Mouse (Mus musculus) erythroblast, embryonic 14.5 days (primary cell): ENCODE measurements around the gene Topors.

Source experiments
- GATA1 ChIP-seq: IDR thresholded peaks from 2 replicates; pipeline ENCODE4 v1.6.1; 2012; ENCODE audit warnings: low read length, inconsistent platforms, mixed read lengths
- TAL1 ChIP-seq: IDR thresholded peaks from 3 replicates; pipeline ENCODE4 v1.6.1; 2012; ENCODE audit warnings: low read length, inconsistent platforms, mixed read lengths

GRCm38 (mm10) chr4:40302445-40303125, 32.9 kb upstream of the Topors start:
- no peak for TF ChIP-seq TAL1
- TF ChIP-seq GATA1 = no peak
